Mouse (Mus musculus) liver, embryonic 14.5 days (tissue): ENCODE data around the gene Exosc9.

Source experiments
- CTCF ChIP-seq: IDR thresholded peaks from 2 replicates; pipeline ENCODE4 v1.5.1; 2016; ENCODE audit warnings: antibody characterized with exemption, low read depth, control low read depth
- EP300 ChIP-seq: IDR thresholded peaks from 2 replicates; pipeline ENCODE4 v1.6.1; 2016; ENCODE audit warnings: antibody characterized with exemption, low read depth

GRCm38 (mm10) chr3:36605894-36606783 is 53.7 kb downstream of the Exosc9 start:
- TF ChIP-seq CTCF = no peak
- TF ChIP-seq EP300 = peak; percentile 51
